Mouse (Mus musculus) hindbrain, embryonic 14.5 days (tissue): ENCODE measurements around the gene Rpl10a. TPM values are rescaled to one million over a fixed set of nuclear protein-coding genes. Genes with fewer than 3 reads are reported as not detected.

ENCODE experiments used
- ATAC-seq: fragments of 200-750 bp; cut with Nextera tagmentation; 2 replicates; pipeline ENCODE4 v1.8.0; 2017; ENCODE audit warnings: moderate number of reproducible peaks, mild to moderate bottlenecking, moderate TSS enrichment, moderate library complexity; ENCODE audit not compliant: low FRiP score
- DNase-seq: peaks from one replicate; pipeline ENCODE4 v3.0.0-alpha.2; 2015; ENCODE audit warnings: low spot score
- H3K27ac ChIP-seq: fragments of 300-500 bp; sonication (generic); 2 replicates; pipeline ENCODE4 v1.5.1; 2014; ENCODE audit warnings: mild to moderate bottlenecking, moderate library complexity
- H3K27me3 ChIP-seq: fragments of 300-500 bp; sonication (generic); 2 replicates; pipeline ENCODE4 v1.6.1; 2014; ENCODE audit warnings: mild to moderate bottlenecking, low read length, mixed read lengths; ENCODE audit not compliant: control insufficient read depth, insufficient read depth
- H3K36me3 ChIP-seq: fragments of 300-500 bp; sonication (generic); replicated peaks from 2 replicates; pipeline ENCODE4 v1.6.1; 2014; ENCODE audit not compliant: control insufficient read depth, insufficient read depth
- H3K4me1 ChIP-seq: fragments of 300-500 bp; sonication (generic); replicated peaks from 2 replicates; pipeline ENCODE4 v1.6.1; 2014; ENCODE audit warnings: antibody characterized with exemption, low read length, mixed read lengths; ENCODE audit not compliant: control insufficient read depth, insufficient read depth
- H3K4me2 ChIP-seq: fragments of 300-500 bp; sonication (generic); replicated peaks from 2 replicates; pipeline ENCODE4 v1.6.1; 2014; ENCODE audit warnings: mild to moderate bottlenecking, moderate library complexity
- H3K4me3 ChIP-seq: fragments of 300-500 bp; sonication (generic); replicated peaks from 2 replicates; pipeline ENCODE4 v1.5.1; 2014; ENCODE audit warnings: mild to moderate bottlenecking, low read length
- H3K9ac ChIP-seq: fragments of 300-500 bp; sonication (generic); 2 replicates; pipeline ENCODE4 v1.6.1; 2014
- H3K9me3 ChIP-seq: fragments of 300-500 bp; sonication (generic); 2 replicates; pipeline ENCODE4 v1.6.1; 2016; ENCODE audit warnings: low read length; ENCODE audit not compliant: control insufficient read depth
- WGBS: fragments of 180-500 bp; shearing (Covaris S2); extraction: QIAGEN DNeasy Blood & Tissue Kit; methylation state at CpG from one replicate; pipeline ENCODE4 v1.1.7; 2014; 5-methylcytosine and 5-hydroxymethylcytosine counted together
- polyA plus RNA-seq: library from polyadenylated mRNA; unstranded; fragments of >200 nt; fragmentation: Nextera tagmentation; extraction: Ambion mirVana; gene quantifications from 2 replicates; pipeline ENCODE4 v1.2.1, GENCODE M21; 2014

Gene Rpl10a
- polyA plus RNA-seq, 1 experiment from 2014 or later, result 441 TPM

GRCm38 (mm10) chr17:28300323-28300722, 27.9 kb upstream of the Rpl10a start:
- no peak for DNase-seq
- no peaks in the 10 kb centered on the region for H3K9me3 ChIP-seq
- H3K27ac ChIP-seq, result no peak overlapping the region
- H3K4me2 ChIP-seq, result no peak overlapping the region
- no peaks in the 10 kb centered on the region for H3K36me3 ChIP-seq
- H3K4me3 ChIP-seq, result no peak overlapping the region
- H3K27me3 ChIP-seq, result no peaks in the 10 kb centered on the region
- ATAC-seq, result no peak
- WGBS, result 18% methylated on average over 9 of the region's 9 CpGs
- H3K4me1 ChIP-seq, result 0 out of 2 replicates have a peak, but pooled peaks cover 7% of the 10 kb centered on the region
- H3K9ac ChIP-seq, result no peak overlapping the region

- no peak overlapping the region for H3K4me3 ChIP-seq
- no peak overlapping the region for H3K9ac ChIP-seq
- no peaks in the 10 kb centered on the region for H3K9me3 ChIP-seq
- H3K27ac ChIP-seq, result no peak overlapping the region
- no peaks in the 10 kb centered on the region for H3K36me3 ChIP-seq
- no peak overlapping the region for H3K4me2 ChIP-seq
- ATAC-seq (no peak), DNase-seq (no peak)
- no peaks in the 10 kb centered on the region for H3K27me3 ChIP-seq
- WGBS, result 60% methylated on average over 3 of the region's 3 CpGs
- H3K4me1 ChIP-seq, result 0 out of 2 replicates have a peak, but pooled peaks cover 5% of the 10 kb centered on the region
These were observed 27.4 kb upstream of the Rpl10a start for GRCm38 (mm10) chr17:28300850-28301249.

- H3K27ac ChIP-seq, result no peak overlapping the region
- H3K27me3 ChIP-seq, result no peaks in the 10 kb centered on the region
- no peak overlapping the region for H3K9ac ChIP-seq
- ATAC-seq (no peak), DNase-seq (no peak)
- no peaks in the 10 kb centered on the region for H3K36me3 ChIP-seq
- no peak overlapping the region for H3K4me3 ChIP-seq
- H3K9me3 ChIP-seq, result no peaks in the 10 kb centered on the region
- 54% methylated on average over 10 of the region's 10 CpGs for WGBS
- no peak overlapping the region for H3K4me2 ChIP-seq
- 0 out of 2 replicates have a peak, but pooled peaks cover 2% of the 10 kb centered on the region for H3K4me1 ChIP-seq
These were observed 23.1 kb upstream of the Rpl10a start for GRCm38 (mm10) chr17:28305172-28305571.

GRCm38 (mm10) chr17:28308297-28309195, 19.7 kb upstream of the Rpl10a start:
- Histone ChIP-seq H3K27me3 (no peaks in the 10 kb centered on the region), H3K27ac (no peak overlapping the region), H3K9me3 (no peaks in the 10 kb centered on the region), H3K4me2 (peak overlapping the region; percentile 17; the same call in 1 of the 2 replicates), H3K36me3 (no peaks in the 10 kb centered on the region), H3K4me1 (0 out of 2 replicates have a peak, but pooled peaks cover 2% of the 10 kb centered on the region), H3K4me3 (no peak overlapping the region), H3K9ac (no peak overlapping the region)
- DNase-seq, result peak; percentile 92
- WGBS, result 21% methylated on average over 18 of the region's 18 CpGs
- ATAC-seq, result peak; percentile 14; the same call in 1 of the 2 replicates

- ATAC-seq, result no peak
- Histone ChIP-seq H3K9ac (no peak overlapping the region), H3K27ac (no peak overlapping the region), H3K4me3 (no peak overlapping the region), H3K4me1 (peaks cover 8% of the 10 kb centered on the region), H3K4me2 (no peak overlapping the region), H3K36me3 (0 out of 2 replicates have a peak, but pooled peaks cover 3% of the 10 kb centered on the region), H3K9me3 (no peaks in the 10 kb centered on the region), H3K27me3 (no peaks in the 10 kb centered on the region)
- DNase-seq, result no peak
- WGBS, result 83% methylated on average over 3 of the region's 3 CpGs
These were observed 17.4 kb upstream of the Rpl10a start for GRCm38 (mm10) chr17:28310831-28311230.

- peaks cover 12% of the 10 kb centered on the region for H3K4me1 ChIP-seq
- 74% methylated on average over 5 of the region's 5 CpGs for WGBS
- H3K27ac ChIP-seq, result no peak overlapping the region
- H3K4me3 ChIP-seq, result no peak overlapping the region
- no peak for ATAC-seq
- DNase-seq, result no peak
- H3K9ac ChIP-seq, result no peak overlapping the region
- H3K27me3 ChIP-seq, result no peaks in the 10 kb centered on the region
- no peak overlapping the region for H3K4me2 ChIP-seq
- H3K9me3 ChIP-seq, result no peaks in the 10 kb centered on the region
- H3K36me3 ChIP-seq, result peaks cover 10% of the 10 kb centered on the region; the same call in 1 of the 2 replicates
These were observed 16.7 kb upstream of the Rpl10a start for GRCm38 (mm10) chr17:28311366-28312132.

GRCm38 (mm10) chr17:28312232-28313211, 15.7 kb upstream of the Rpl10a start:
- H3K4me2 ChIP-seq, result peak overlapping the region; percentile 72
- ATAC-seq (peak; percentile 4; the same call in 1 of the 2 replicates), DNase-seq (no peak)
- peak overlapping the region; percentile 71 for H3K4me3 ChIP-seq
- peaks cover 12% of the 10 kb centered on the region for H3K4me1 ChIP-seq
- no peaks in the 10 kb centered on the region for H3K27me3 ChIP-seq
- H3K27ac ChIP-seq, result 0 out of 2 replicates have a peak overlapping the region, but pooled peaks have one; percentile 44
- no peaks in the 10 kb centered on the region for H3K9me3 ChIP-seq
- 0 out of 2 replicates have a peak overlapping the region, but pooled peaks have one; percentile 22 for H3K9ac ChIP-seq
- WGBS, result 29% methylated on average over 16 of the region's 17 CpGs
- H3K36me3 ChIP-seq, result peaks cover 19% of the 10 kb centered on the region

- Histone ChIP-seq H3K36me3 (peaks cover 27% of the 10 kb centered on the region), H3K27me3 (no peaks in the 10 kb centered on the region), H3K27ac (peak within 1 kb of the TSS; percentile 82), H3K4me2 (peak within 1 kb of the TSS; percentile 72), H3K4me3 (peak within 1 kb of the TSS; percentile 71), H3K9ac (peak within 1 kb of the TSS; percentile 79), H3K9me3 (no peaks in the 10 kb centered on the region), H3K4me1 (peaks cover 12% of the 10 kb centered on the region)
- 0% methylated on average over 62 of the region's 69 CpGs for WGBS
- ATAC-seq (peak; percentile 98), DNase-seq (peak; percentile 97)
These were observed 14.9 kb upstream of the Rpl10a start, which contains the start of gene Fance for GRCm38 (mm10) chr17:28313212-28313879. Fance (plus strand) TSS chr17:28313519.
